Mouse (Mus musculus): ENCODE measurements at regions not wholly inside any gene's neighbourhood (a gene's known extent, or its start where the extent isn't known, plus 50 kb on each side); places are given as distances from the start of the nearest gene placed in this dataset.
"Not testable (repeated sequence)": the region's sequence is repeated elsewhere in the genome, so short reads cannot be mapped to it uniquely, and the experiment has no call there.

- not testable (repeated sequence) for DNase-seq
Observed at GRCm38 (mm10) chr1:108135346-108135745, 545.5 kb downstream of the Serpinb8 start.

DNA sequence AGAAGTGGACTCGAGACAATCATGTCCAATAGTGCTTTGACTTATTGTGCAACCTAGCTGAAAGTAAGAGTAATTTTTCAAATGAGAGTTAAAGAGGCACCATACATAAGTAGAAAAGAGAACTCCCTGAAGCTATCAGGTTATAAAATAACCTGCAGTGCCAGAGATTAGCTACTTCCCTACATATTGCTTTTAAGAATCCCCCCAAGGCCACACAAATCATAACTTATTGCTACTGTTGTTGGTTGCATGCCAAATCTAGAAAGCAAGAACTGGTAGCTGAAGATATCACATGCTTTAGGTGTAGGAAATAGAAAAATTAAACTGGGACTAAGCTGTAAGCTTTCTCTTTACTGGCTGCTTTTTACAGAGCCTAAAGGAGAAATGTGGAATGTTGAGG is 554.3 kb downstream of the Serpinb8 start:
- no peak for DNase-seq

GRCm38 (mm10) chr1:108181350-108182167 is 591.8 kb downstream of the Serpinb8 start:
- no peak for DNase-seq

GRCm38 (mm10) chr1:108182168-108182539 is 592.3 kb downstream of the Serpinb8 start:
- no peak for DNase-seq

DNA sequence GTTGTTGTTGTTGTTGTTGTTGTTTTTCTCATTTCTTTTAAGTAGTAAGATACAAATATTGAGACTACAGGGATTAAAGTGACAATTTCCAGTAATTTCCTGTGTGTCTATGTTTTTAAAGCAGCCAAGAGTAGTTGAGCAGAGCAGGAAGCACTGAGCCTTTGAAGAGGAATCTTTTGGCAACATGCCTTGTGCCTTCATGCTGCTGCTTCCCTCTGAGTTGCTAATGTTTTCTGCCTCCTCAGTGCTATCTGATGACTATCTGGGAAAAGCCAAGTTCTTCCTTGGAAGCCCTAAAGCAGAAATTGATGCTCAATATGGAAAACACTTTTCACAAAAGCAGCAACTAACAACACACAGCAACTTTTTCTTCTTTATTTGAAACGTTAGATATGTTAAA is 634.2 kb downstream of the Serpinb8 start:
- no peak for DNase-seq

DNA sequence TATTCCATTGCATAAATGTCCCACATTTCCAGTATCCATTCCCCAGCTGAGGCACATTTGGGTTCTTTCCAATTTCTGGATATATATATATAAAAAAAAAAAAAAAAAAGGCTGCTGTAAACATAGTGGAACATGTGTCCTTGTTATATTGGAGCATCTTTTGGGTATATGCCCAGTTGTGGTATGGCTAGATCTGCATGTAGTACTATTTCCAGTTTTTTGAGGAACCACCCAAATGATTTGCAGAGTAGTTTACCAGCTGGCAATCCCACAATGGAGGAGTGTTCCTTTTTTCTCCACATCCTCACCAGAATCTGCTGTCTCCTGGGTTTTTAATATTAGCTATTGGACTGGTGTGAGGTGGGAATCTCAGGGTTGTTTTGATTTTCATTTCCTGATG is 650.3 kb downstream of the Serpinb8 start:
- no peak for DNase-seq

GRCm38 (mm10) chr1:108255147-108255546 is 665.3 kb downstream of the Serpinb8 start:
- DNase-seq, result no peak

DNA sequence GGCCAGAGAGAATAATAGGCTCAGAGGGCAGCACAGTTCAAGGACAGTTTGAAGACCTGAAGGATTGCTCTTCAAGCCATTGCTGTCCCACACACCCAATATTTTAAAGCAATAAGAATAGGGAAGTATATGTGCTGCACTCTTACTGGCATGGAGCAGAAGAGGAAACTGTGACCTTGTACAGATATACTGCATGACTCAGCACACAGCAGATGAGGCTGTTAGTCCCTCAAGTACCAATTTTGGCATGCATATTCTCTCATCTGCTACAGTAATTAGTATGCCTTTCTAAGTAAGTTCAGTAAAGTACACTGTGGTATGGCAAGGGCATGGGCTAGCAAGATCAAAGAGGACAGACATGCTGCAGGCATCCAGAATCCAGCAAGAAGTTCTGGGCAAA is 669.5 kb downstream of the Serpinb8 start:
- DNase-seq, result no peak

- DNase-seq, result no peak
Observed at GRCm38 (mm10) chr1:108282099-108282498, 692.3 kb downstream of the Serpinb8 start.

- peak; percentile 0 to 31 for DNase-seq
Observed at GRCm38 (mm10) chr1:108286571-108286970, 696.8 kb downstream of the Serpinb8 start.
